Mouse (Mus musculus) heart, embryonic 13.5 days (tissue): Measurements from ENCODE around the gene Adgrl2. TPM values are rescaled to one million over a fixed set of nuclear protein-coding genes. Genes with fewer than 3 reads are reported as not detected.

ENCODE experiments used
- ATAC-seq: fragments of 200-750 bp; cut with Nextera tagmentation; 2 replicates; pipeline ENCODE4 v1.8.0; 2017; ENCODE audit warnings: moderate TSS enrichment; ENCODE audit not compliant: insufficient number of reproducible peaks, low FRiP score, low TSS enrichment; ENCODE audit errors: extremely low read depth
- H3K27ac ChIP-seq: fragments of 300-500 bp; sonication (generic); replicated peaks from 2 replicates; pipeline ENCODE4 v1.5.1; 2015; ENCODE audit warnings: moderate library complexity, mild to moderate bottlenecking, inconsistent platforms
- H3K27me3 ChIP-seq: fragments of 300-500 bp; sonication (generic); replicated peaks from 2 replicates; pipeline ENCODE4 v1.6.1; 2015; ENCODE audit warnings: mild to moderate bottlenecking, inconsistent platforms
- H3K36me3 ChIP-seq: fragments of 300-500 bp; sonication (generic); 2 replicates; pipeline ENCODE4 v1.6.1; 2015; ENCODE audit warnings: mild to moderate bottlenecking, inconsistent platforms
- H3K4me1 ChIP-seq: fragments of 300-500 bp; sonication (generic); 2 replicates; pipeline ENCODE4 v1.6.1; 2015; ENCODE audit warnings: inconsistent platforms
- H3K4me2 ChIP-seq: fragments of 300-500 bp; sonication (generic); 2 replicates; pipeline ENCODE4 v1.6.1; 2015; ENCODE audit warnings: inconsistent platforms, mild to moderate bottlenecking, moderate library complexity
- H3K4me3 ChIP-seq: fragments of 300-500 bp; sonication (generic); 2 replicates; pipeline ENCODE4 v1.5.1; 2015; ENCODE audit warnings: moderate library complexity, mild to moderate bottlenecking, inconsistent platforms
- H3K9ac ChIP-seq: fragments of 300-500 bp; sonication (generic); 2 replicates; pipeline ENCODE4 v1.6.1; 2015; ENCODE audit warnings: inconsistent platforms, mild to moderate bottlenecking, moderate library complexity
- H3K9me3 ChIP-seq: fragments of 300-500 bp; sonication (generic); 2 replicates; pipeline ENCODE4 v1.6.1; 2016; ENCODE audit warnings: inconsistent platforms
- WGBS: fragments of 180-500 bp; shearing (Covaris S2); methylation state at CpG from one replicate; pipeline ENCODE4 v1.1.7; 2015; ENCODE audit warnings: mixed read lengths; 5-methylcytosine and 5-hydroxymethylcytosine counted together
- polyA plus RNA-seq: library from polyadenylated mRNA; unstranded; fragments of >200 nt; fragmentation: Nextera tagmentation; extraction: Ambion mirVana; gene quantifications from 2 replicates; pipeline ENCODE4 v1.2.1, GENCODE M21; 2015

Gene Adgrl2
- polyA plus RNA-seq, 1 experiment from 2014 or later, result 34.4 TPM

- peaks cover 30% of the 10 kb centered on the region for H3K4me1 ChIP-seq
- peak overlapping the region; percentile 96 for H3K4me3 ChIP-seq
- H3K27ac ChIP-seq, result peak overlapping the region; percentile 100
- H3K27me3 ChIP-seq, result no peaks in the 10 kb centered on the region
- peak overlapping the region; percentile 95 for H3K9ac ChIP-seq
- H3K36me3 ChIP-seq, result no peaks in the 10 kb centered on the region
- under 1% methylated on average over 62 of the region's 75 CpGs for WGBS
- ATAC-seq, result peak; percentile 74
- H3K9me3 ChIP-seq, result no peaks in the 10 kb centered on the region
- H3K4me2 ChIP-seq, result peak overlapping the region; percentile 88
These were observed 1.1 kb downstream of the Adgrl2 start for GRCm38 (mm10) chr3:148988996-148989817.

GRCm38 (mm10) chr3:148988293-148988995 lies 1.9 kb downstream of the Adgrl2 start:
- no peak for ATAC-seq
- H3K27me3 ChIP-seq, result no peaks in the 10 kb centered on the region
- peaks cover 37% of the 10 kb centered on the region for H3K4me1 ChIP-seq
- no peaks in the 10 kb centered on the region for H3K9me3 ChIP-seq
- no peaks in the 10 kb centered on the region for H3K36me3 ChIP-seq
- peak overlapping the region; percentile 95 for H3K9ac ChIP-seq
- WGBS, result under 1% methylated on average over 84 of the region's 84 CpGs
- H3K4me2 ChIP-seq, result peak overlapping the region; percentile 88
- peak overlapping the region; percentile 96 for H3K4me3 ChIP-seq
- peak overlapping the region; percentile 100 for H3K27ac ChIP-seq

- H3K4me2 ChIP-seq, result peak overlapping the region; percentile 88
- peaks cover 44% of the 10 kb centered on the region for H3K4me1 ChIP-seq
- H3K36me3 ChIP-seq, result no peaks in the 10 kb centered on the region
- peak overlapping the region; percentile 96 for H3K4me3 ChIP-seq
- peak overlapping the region; percentile 100 for H3K27ac ChIP-seq
- H3K9ac ChIP-seq, result peak overlapping the region; percentile 95
- WGBS, result under 1% methylated on average over 45 of the region's 45 CpGs
- ATAC-seq, result peak; percentile 47; the same call in 1 of the 2 replicates
- no peaks in the 10 kb centered on the region for H3K9me3 ChIP-seq
- no peaks in the 10 kb centered on the region for H3K27me3 ChIP-seq
These were observed 2.6 kb downstream of the Adgrl2 start for GRCm38 (mm10) chr3:148987591-148988292.

- H3K27ac ChIP-seq, result peak overlapping the region; percentile 100
- peak overlapping the region; percentile 96 for H3K4me3 ChIP-seq
- peak overlapping the region; percentile 88 for H3K4me2 ChIP-seq
- no peak for ATAC-seq
- H3K27me3 ChIP-seq, result no peaks in the 10 kb centered on the region
- under 1% methylated on average over 27 of the region's 27 CpGs for WGBS
- no peaks in the 10 kb centered on the region for H3K36me3 ChIP-seq
- no peaks in the 10 kb centered on the region for H3K9me3 ChIP-seq
- peak overlapping the region; percentile 95 for H3K9ac ChIP-seq
- peaks cover 51% of the 10 kb centered on the region for H3K4me1 ChIP-seq
These were observed 3.3 kb downstream of the Adgrl2 start for GRCm38 (mm10) chr3:148986894-148987590.

GRCm38 (mm10) chr3:148986296-148986893 lies 4.0 kb downstream of the Adgrl2 start:
- WGBS, result 11% methylated on average over 17 of the region's 17 CpGs
- ATAC-seq, result no peak
- H3K4me3 ChIP-seq, result peak overlapping the region; percentile 96

GRCm38 (mm10) chr3:148984326-148984725 lies 6.0 kb downstream of the Adgrl2 start:
- H3K9me3 ChIP-seq, result no peaks in the 10 kb centered on the region
- H3K9ac ChIP-seq, result peak overlapping the region; percentile 44
- peaks cover 59% of the 10 kb centered on the region for H3K4me1 ChIP-seq
- no peak overlapping the region for H3K4me3 ChIP-seq
- no peaks in the 10 kb centered on the region for H3K36me3 ChIP-seq
- WGBS, result 44% methylated on average over 6 of the region's 6 CpGs
- H3K27me3 ChIP-seq, result no peaks in the 10 kb centered on the region
- no peak overlapping the region for H3K27ac ChIP-seq
- peak overlapping the region; percentile 46 for H3K4me2 ChIP-seq
- ATAC-seq, result no peak

More at GRCm38 (mm10) chr3:148986296-148986893, 4.0 kb downstream of the Adgrl2 start:
- Histone ChIP-seq H3K9me3 (no peaks in the 10 kb centered on the region), H3K27ac (peak overlapping the region; percentile 100), H3K4me1 (peaks cover 55% of the 10 kb centered on the region), H3K36me3 (no peaks in the 10 kb centered on the region), H3K4me2 (peak overlapping the region; percentile 88), H3K9ac (peak overlapping the region; percentile 95), H3K27me3 (no peaks in the 10 kb centered on the region)

- WGBS, result 64% methylated on average over 4 of the region's 4 CpGs
- Histone ChIP-seq H3K4me3 (no peak overlapping the region), H3K9ac (peak overlapping the region; percentile 28; the same call in 1 of the 2 replicates), H3K4me1 (peaks cover 77% of the 10 kb centered on the region), H3K36me3 (no peaks in the 10 kb centered on the region), H3K27ac (no peak overlapping the region), H3K4me2 (peak overlapping the region; percentile 53), H3K9me3 (no peaks in the 10 kb centered on the region), H3K27me3 (no peaks in the 10 kb centered on the region)
- no peak for ATAC-seq
These were observed 8.0 kb downstream of the Adgrl2 start for GRCm38 (mm10) chr3:148982370-148982769.

GRCm38 (mm10) chr3:148981776-148982175 lies 8.6 kb downstream of the Adgrl2 start:
- Histone ChIP-seq H3K4me3 (0 out of 2 replicates have a peak overlapping the region, but pooled peaks have one; percentile 3), H3K4me2 (peak overlapping the region; percentile 53), H3K9ac (peak overlapping the region; percentile 28; the same call in 1 of the 2 replicates), H3K9me3 (no peaks in the 10 kb centered on the region), H3K27me3 (no peaks in the 10 kb centered on the region), H3K36me3 (no peaks in the 10 kb centered on the region), H3K4me1 (peaks cover 82% of the 10 kb centered on the region), H3K27ac (no peak overlapping the region)
- ATAC-seq, result no peak
- WGBS, result 39% methylated on average over 8 of the region's 8 CpGs

GRCm38 (mm10) chr3:148978541-148978940 lies 11.8 kb downstream of the Adgrl2 start:
- Histone ChIP-seq H3K9ac (no peak overlapping the region), H3K4me1 (peaks cover 59% of the 10 kb centered on the region), H3K9me3 (no peaks in the 10 kb centered on the region), H3K4me3 (no peak overlapping the region), H3K4me2 (no peak overlapping the region), H3K36me3 (no peaks in the 10 kb centered on the region), H3K27ac (no peak overlapping the region), H3K27me3 (no peaks in the 10 kb centered on the region)
- 50% methylated on average over 8 of the region's 8 CpGs for WGBS
- ATAC-seq, result no peak

- peak overlapping the region; percentile 70 for H3K4me2 ChIP-seq
- no peak overlapping the region for H3K27ac ChIP-seq
- H3K9me3 ChIP-seq, result no peaks in the 10 kb centered on the region
- WGBS, result 68% methylated on average over 6 of the region's 6 CpGs
- no peaks in the 10 kb centered on the region for H3K36me3 ChIP-seq
- ATAC-seq, result no peak
- H3K4me1 ChIP-seq, result peaks cover 52% of the 10 kb centered on the region
- H3K4me3 ChIP-seq, result peak overlapping the region; percentile 46; the same call in 1 of the 2 replicates
- no peaks in the 10 kb centered on the region for H3K27me3 ChIP-seq
- H3K9ac ChIP-seq, result no peak overlapping the region; the same call in 1 of the 2 replicates
These were observed 12.5 kb downstream of the Adgrl2 start for GRCm38 (mm10) chr3:148977838-148978237.
